Mouse (Mus musculus) T-helper 17 cell (primary cell): ENCODE results near the gene Olfr609.
"Not testable (repeated sequence)": the region's sequence is repeated elsewhere in the genome, so short reads cannot be mapped to it uniquely, and the experiment has no call there.

ENCODE experiments used
- in situ Hi-C, 2 experiments: fragments of 300-600 bp; cut with MboI, MseI; formaldehyde crosslinking; loops; 1 replicate in 1 of 2; 2 replicates in 1 of 2; pipeline ENCODE4 v1.15.1; 2025; ENCODE audit warnings: high pct_unique_total_duplicates in 2 of 2

The Olfr609 gene

DNA sequence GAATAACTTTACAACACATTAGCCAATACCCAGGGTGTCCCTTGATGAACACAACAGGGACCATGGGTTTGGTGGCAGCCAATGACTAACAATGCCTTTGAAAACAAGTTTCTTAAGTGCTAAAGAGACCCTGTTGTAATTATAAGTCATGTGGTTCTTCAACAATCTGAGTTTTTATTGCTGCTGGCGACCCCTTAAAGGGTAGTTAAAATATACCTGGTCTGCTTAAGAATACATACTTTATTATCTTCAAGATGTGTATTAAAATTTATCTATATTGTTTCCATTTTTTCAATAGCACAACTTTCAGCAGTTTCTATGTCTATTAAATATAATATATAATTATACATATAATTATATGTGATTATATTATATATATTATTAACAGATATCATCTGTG lies at the start of gene Olfr609:
TSS of gene Olfr609 (minus strand) at position 101 of the 400 bp plus-strand sequence.
- in situ Hi-C loops, result no loop called here

DNA sequence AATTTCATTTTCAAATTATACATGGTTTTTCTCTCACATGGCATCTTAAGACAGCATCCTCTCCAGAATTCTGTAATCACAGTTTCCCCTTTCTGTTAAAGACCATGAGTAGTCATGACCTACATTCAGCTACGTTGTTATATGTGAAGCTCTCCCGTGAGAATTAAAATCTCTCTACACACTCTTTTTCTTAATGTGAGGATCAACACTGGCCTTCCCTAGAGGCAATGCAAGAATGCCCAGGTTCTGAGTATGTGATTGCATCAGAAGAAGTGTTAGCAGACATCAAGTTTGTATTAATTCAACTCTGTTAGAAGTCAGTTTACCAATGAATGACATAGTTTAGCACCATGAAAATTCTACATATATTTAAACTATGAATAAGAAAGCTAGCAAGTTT lies 44.8 kb upstream of the Olfr609 start, which contains the start of gene Olfr612:
TSS of gene Olfr612 (minus strand) at position 101 of the 400 bp plus-strand sequence.
- in situ Hi-C loops, result not testable (repeated sequence)

DNA sequence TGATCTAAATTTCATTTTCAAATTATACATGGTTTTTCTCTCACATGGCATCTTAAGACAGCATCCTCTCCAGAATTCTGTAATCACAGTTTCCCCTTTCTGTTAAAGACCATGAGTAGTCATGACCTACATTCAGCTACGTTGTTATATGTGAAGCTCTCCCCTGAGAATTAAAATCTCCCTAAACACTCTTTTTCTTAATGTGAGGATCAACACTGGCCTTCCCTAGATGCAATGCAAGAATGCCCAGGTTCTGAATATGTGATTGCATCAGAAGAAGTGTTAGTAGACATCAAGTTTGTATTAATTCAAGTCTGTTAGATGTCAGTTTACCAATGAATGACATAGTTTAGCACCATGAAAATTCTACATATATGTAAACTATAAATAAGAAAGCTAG lies 22.9 kb upstream of the Olfr609 start, which contains the start of gene Olfr611:
TSS of gene Olfr611 (minus strand) at position 101 of the 400 bp plus-strand sequence.
- in situ Hi-C loops, result not testable (repeated sequence)

DNA sequence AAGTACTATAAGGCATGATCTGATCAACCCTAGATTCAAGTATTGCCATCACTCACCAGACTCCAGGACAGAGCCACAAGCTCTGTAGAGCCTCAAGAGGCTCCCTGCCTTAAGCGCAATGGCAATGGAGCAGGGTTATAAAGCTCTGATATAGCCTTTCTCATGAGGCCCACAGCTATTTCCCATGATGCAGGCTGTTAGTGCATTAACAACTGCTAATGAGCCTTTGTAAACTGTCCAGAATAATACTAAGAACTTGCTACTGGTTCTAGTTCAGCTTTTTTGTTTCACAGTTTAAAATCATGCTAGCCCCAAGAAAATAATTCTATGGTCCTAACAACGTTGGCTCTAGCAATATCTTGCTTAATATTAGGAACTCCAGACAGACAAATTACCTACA lies 14.2 kb upstream of the Olfr609 start, which contains the start of gene Olfr610:
TSS of gene Olfr610 (minus strand) at position 101 of the 400 bp plus-strand sequence.
- in situ Hi-C loops, result no loop called here

DNA sequence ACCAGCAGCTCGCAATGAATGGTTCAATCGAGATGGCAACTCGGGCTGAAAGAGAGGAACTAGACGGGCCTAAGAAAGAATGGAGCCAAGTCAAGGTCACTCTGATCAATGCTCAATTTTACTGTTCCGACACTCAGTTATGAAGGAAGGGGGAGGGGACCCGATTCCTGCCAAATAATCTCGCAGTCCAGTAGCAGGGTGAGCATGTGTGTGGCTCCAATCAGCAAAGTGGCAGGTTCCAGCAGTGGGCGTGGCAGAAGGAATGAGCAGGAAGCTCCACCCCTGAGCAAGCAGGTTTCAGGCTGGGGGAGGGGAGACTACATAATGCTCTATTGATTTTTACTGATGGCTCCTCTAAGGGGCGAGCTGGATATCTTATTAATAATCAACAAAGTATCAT lies 20.8 kb downstream of the Olfr609 start:
- in situ Hi-C loops, result not testable (repeated sequence)

DNA sequence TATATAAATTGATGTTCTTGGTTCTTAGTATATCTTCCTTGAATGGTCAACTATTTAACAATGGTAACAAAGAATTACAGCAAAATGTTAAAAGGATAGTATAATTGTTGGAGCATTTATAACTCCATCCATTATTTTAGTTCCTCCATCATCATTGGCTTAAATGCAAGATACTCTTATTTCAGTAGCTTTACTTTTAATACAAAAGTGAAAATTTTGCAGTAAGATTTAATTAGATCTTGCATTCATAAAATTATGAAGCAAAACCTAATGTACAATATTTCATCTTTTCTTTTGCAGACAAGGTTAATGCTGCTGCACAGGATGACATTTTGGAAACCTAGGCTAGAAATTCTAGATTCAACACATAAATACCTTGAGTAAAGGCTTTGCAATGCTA lies 28.3 kb downstream of the Olfr609 start, which contains the start of gene Olfr608:
TSS of gene Olfr608 (plus strand) at position 301 of the 400 bp plus-strand sequence.
- in situ Hi-C loops, result no loop called here

DNA sequence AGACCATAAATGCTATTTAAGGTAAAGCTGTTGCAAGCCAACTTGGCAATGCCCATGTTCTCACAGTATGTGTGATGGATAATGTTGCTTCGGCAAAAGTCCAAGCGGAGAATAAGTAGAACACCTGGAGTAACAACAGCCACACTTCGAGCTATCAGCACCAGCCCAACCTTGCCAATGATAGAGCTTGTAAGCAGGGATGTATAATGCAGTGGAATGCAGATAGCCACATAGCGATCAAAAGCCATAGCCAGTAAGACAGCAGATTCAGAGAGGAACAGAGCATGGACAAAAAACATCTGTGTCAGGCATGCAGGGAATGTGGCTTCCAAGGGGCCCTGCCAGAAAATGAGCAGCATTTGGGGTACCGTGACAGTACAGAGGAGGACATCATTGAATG lies 37.3 kb downstream of the Olfr609 start:
- in situ Hi-C loops, result no loop called here

DNA sequence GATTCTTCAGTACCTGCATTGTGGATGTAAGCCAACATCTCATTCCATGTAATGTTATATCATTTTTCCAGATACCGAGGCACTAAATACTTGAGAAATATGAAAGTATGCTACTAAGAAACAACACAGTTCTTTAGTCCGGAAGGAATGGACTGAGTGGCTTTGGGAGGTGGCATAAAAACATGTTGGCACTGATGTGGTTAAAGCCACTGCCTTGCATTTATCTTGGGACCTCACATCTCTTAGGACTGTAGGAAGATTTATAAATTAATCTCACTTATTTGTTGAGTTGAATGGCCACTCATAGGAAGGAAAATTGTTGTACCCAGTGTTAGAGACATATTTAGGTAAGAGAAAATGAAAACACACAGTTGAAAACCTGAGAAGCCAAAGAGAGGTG lies 49.1 kb downstream of the Olfr609 start, which contains the start of gene Olfr606:
TSS of gene Olfr606 (plus strand) at position 301 of the 400 bp plus-strand sequence.
- in situ Hi-C loops, result no loop called here

DNA sequence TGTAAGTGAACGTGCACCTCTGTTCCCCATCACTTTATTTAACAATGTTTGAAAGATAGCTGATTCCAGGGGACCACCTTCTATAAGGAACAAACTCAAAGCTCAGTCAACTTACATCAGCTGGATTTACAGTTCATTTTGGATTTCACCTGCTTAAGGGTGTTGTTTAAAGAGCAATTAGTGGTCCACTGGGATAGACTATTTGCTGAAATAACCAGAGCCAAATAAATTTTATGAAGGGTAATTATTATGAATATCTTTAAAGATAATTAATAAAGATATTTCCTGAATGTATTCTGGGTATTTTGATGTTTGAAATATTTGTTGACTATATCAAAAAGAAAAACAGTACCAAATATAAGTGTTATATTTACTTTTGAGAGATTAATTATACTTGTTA lies 52.5 kb downstream of the Olfr609 start, which contains the start of gene Olfr605:
TSS of gene Olfr605 (minus strand) at position 101 of the 400 bp plus-strand sequence.
- in situ Hi-C loops, result no loop called here
